Mouse (Mus musculus): ENCODE data around the gene Rhbdl1. TPM values are rescaled to one million over a fixed set of nuclear protein-coding genes. Genes with fewer than 3 reads are reported as not detected.

Rhbdl1 gene
- 1.8 and 2.1 TPM in 2 replicates for polyA plus RNA-seq (2011; ENCODE audit: insufficient read length, low read depth, missing spikeins)

DNA sequence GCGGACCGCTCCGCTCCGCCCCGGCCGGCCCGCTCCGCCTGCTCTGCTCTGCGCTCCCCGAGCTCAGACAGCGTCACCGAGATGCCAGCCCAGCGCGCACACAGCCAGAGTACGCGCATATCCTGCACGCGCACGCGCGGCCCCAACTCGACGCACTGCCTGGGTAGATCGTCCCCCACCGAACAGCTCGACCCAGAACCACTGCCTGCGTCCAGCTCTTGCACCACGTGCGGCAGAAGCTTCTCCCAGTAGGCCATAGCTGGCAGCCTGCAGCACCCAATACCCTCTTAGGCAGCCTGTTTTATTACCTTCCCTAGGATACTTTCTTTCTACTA is at the start of gene Rhbdl1:
TSS of gene Rhbdl1 (minus strand) at position 220 of the 335 bp plus-strand sequence.
- TF ChIP-seq CTCF (IDR thresholded peaks at IDR 0.05; ENCODE audit: borderline replicate concordance, insufficient read depth, low read length) (no peak), POLR2A (IDR thresholded peaks at IDR 0.05; ENCODE audit: low read depth, low read length) (peak; percentile 63)
- Histone ChIP-seq H3K27ac (ENCODE audit: insufficient read depth, low read length) (no peak within 1 kb of the TSS), H3K4me3 (ENCODE audit: insufficient read depth, low read length) (0 out of 2 replicates have a peak within 1 kb of the TSS, but pooled peaks have one; percentile 3), H3K4me1 (ENCODE audit: control insufficient read depth, insufficient read depth, low read length) (peaks cover 12% of the 10 kb centered on the region)

DNA sequence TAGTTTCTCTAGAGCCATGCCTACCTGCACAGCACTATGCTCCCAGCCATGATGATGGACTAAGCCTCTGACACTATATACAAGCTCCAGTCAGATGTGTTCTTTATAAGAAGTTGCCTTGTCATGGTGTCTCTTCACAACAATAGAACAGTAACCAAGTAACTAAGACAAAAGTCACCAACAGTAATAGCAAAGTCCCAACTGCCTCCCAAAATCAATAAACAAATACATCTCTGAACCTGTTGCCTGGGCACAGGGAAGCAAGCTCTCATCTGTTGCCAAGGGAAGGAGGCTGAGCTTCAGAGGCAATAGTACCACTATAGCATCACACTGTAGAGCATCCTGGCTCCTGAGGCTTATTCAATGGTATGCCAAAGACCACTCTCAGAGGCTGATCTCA is 49.7 kb upstream of the Rhbdl1 start:
- no peak overlapping the region for H3K4me3 ChIP-seq (ENCODE audit: insufficient read depth, low read length)
- H3K4me1 ChIP-seq (ENCODE audit: control insufficient read depth, insufficient read depth, low read length) = no peaks in the 10 kb centered on the region
- TF ChIP-seq POLR2A (IDR thresholded peaks at IDR 0.05; ENCODE audit: low read depth, low read length) (no peak), CTCF (IDR thresholded peaks at IDR 0.05; ENCODE audit: borderline replicate concordance, insufficient read depth, low read length) (no peak)
- H3K27ac ChIP-seq (ENCODE audit: insufficient read depth, low read length) = no peak overlapping the region

DNA sequence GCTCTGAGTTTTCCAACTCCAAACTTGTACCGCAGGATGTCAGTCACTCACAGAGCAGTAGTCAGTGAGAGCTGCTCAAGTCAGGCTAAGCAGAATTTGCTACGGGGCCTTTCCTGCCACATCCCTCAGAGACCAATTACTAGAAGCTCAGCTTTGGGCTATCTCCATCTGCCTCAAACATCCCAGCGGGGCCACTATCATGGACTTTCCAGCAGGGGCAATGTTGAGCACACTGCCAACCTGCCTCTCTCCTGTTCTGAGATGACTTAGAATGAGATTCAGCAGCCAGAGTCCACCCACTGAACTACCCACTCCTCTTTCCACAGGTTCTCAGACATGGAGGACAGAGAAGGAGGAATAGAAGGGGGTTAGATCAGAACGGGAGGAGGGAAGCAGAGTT is 48.5 kb upstream of the Rhbdl1 start:
- H3K4me1 ChIP-seq (ENCODE audit: control insufficient read depth, insufficient read depth, low read length) = no peaks in the 10 kb centered on the region
- no peak overlapping the region for H3K27ac ChIP-seq (ENCODE audit: insufficient read depth, low read length)
- TF ChIP-seq POLR2A (IDR thresholded peaks at IDR 0.05; ENCODE audit: low read depth, low read length) (no peak), CTCF (IDR thresholded peaks at IDR 0.05; ENCODE audit: borderline replicate concordance, insufficient read depth, low read length) (no peak)
- no peak overlapping the region for H3K4me3 ChIP-seq (ENCODE audit: insufficient read depth, low read length)

DNA sequence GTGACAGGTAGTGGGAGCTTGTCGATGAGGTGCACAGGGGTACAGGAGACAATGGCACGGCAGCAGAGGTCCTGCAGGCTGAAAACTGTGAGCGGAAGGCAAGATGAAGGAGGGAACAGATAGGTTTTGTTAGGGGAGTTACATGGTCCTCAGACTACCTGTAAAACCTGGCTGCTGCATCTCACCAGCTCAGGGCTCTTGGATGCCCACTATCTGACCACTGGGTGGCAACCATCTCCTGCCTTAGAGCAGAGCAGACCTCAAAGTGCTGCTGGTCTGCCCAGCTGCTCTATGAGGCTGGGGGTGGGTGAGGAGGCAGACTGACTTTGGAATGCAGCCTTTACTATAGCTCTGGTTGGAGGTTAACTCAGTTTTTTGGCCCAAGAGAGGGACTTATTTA is 46.7 kb upstream of the Rhbdl1 start:
- TF ChIP-seq CTCF (IDR thresholded peaks at IDR 0.05; ENCODE audit: borderline replicate concordance, insufficient read depth, low read length) (no peak), POLR2A (IDR thresholded peaks at IDR 0.05; ENCODE audit: low read depth, low read length) (no peak)
- H3K4me1 ChIP-seq (ENCODE audit: control insufficient read depth, insufficient read depth, low read length) = no peaks in the 10 kb centered on the region
- no peak overlapping the region for H3K27ac ChIP-seq (ENCODE audit: insufficient read depth, low read length)
- H3K4me3 ChIP-seq (ENCODE audit: insufficient read depth, low read length) = no peak overlapping the region

DNA sequence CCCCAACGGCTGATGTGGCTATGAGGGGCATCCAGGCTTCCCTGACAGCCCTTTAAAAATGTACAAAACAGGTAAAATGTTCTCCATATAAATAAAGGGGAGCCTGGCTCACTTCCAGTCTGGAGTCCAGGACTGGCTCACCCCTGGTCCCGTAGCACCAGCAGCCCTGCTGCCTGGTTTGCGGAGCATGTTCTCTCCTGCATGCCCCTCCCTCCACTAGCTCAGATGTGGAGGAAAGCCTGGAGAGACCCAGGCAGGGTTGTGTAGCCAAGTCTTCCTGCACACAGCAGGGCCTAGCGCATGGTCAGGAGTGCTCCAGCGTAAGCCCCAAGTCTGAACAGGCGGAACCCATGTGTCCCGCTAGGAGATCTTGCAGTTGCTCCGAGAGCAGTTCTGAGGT is 46.2 kb upstream of the Rhbdl1 start:
- H3K4me1 ChIP-seq (ENCODE audit: control insufficient read depth, insufficient read depth, low read length) = no peaks in the 10 kb centered on the region
- no peak overlapping the region for H3K27ac ChIP-seq (ENCODE audit: insufficient read depth, low read length)
- TF ChIP-seq POLR2A (IDR thresholded peaks at IDR 0.05; ENCODE audit: low read depth, low read length) (no peak), CTCF (IDR thresholded peaks at IDR 0.05; ENCODE audit: borderline replicate concordance, insufficient read depth, low read length) (no peak)
- H3K4me3 ChIP-seq (ENCODE audit: insufficient read depth, low read length) = no peak overlapping the region

DNA sequence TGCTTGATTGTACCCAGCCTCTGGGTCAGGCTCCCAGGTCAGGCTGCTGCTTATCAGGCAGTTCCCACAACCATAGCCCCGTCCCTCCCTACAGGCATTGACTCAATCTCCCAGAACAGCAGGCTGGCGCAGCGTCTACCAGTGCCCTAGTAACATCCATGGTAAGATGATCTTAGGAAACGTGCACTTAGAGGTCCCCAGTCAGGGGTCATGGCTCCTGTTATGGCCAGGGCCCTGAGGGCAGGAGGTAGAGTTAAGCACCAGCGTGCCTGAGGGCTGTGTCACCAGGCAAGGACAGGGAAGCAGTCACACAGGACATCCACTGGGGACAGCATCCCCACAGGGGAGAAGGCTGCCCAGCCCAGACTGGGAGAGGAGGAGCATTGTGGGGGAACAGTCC is 45.2 kb upstream of the Rhbdl1 start:
- H3K4me3 ChIP-seq (ENCODE audit: insufficient read depth, low read length) = no peak overlapping the region
- TF ChIP-seq CTCF (IDR thresholded peaks at IDR 0.05; ENCODE audit: borderline replicate concordance, insufficient read depth, low read length) (no peak), POLR2A (IDR thresholded peaks at IDR 0.05; ENCODE audit: low read depth, low read length) (no peak)
- H3K27ac ChIP-seq (ENCODE audit: insufficient read depth, low read length) = no peak overlapping the region
- H3K4me1 ChIP-seq (ENCODE audit: control insufficient read depth, insufficient read depth, low read length) = no peaks in the 10 kb centered on the region

DNA sequence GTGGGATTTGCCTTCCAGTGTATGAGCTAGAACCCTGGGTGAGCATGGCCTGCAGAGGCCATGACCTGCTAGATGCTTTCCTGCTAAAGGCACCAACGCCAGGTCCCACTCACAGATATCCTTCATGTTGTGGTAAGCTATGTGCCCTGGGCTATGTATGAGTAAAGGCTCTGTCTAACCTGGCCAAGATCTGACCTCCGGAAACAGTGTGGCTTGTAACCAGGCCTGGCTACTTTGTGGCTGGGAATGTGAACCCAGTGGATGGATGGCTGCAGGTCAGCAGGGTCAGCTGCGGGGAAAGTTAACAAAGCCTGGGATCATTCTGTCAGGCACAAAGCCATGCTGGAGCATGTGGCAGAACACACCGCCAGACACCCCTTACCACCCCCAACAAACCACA is 44.6 kb upstream of the Rhbdl1 start:
- Histone ChIP-seq H3K27ac (ENCODE audit: insufficient read depth, low read length) (no peak overlapping the region), H3K4me3 (ENCODE audit: insufficient read depth, low read length) (no peak overlapping the region), H3K4me1 (ENCODE audit: control insufficient read depth, insufficient read depth, low read length) (no peaks in the 10 kb centered on the region)
- TF ChIP-seq CTCF (IDR thresholded peaks at IDR 0.05; ENCODE audit: borderline replicate concordance, insufficient read depth, low read length) = no peak
- TF ChIP-seq POLR2A (IDR thresholded peaks at IDR 0.05; ENCODE audit: low read depth, low read length) = no peak

DNA sequence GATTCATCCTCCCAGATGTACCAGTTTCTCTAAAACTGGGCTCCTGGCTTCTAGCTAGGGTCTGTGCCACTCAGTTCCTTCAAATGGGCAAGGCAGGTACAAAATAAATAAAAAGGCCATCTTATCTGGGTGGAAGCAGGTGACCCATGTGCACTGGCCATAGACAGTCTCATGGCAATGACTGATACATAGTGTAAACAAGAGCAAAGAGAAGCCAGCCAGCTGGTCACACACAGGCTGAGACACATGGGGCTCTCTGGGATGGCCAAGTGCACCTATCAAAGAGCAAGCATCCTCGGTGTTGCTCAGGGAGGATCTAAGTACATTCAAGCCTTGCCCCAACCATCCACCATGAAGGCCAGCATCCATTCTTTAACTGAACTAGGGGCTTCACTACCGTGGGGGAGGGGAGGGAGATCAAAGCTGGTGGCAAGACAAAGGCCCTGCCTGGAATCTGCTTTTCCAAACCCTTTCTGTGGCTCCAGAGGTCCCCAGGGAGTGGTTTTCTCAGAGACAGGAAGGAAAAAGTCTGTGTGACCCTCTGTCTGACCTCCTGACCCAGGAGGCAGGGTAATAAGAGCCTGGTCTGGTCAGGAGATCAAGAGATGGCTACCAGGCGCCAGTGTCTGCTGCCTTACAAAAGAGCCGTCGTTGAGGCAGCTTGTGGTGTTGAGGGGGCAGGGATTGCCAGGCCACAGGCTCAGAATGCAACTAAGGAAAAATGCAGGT is 44.0 kb upstream of the Rhbdl1 start:
- TF ChIP-seq CTCF (IDR thresholded peaks at IDR 0.05; ENCODE audit: borderline replicate concordance, insufficient read depth, low read length) = no peak
- no peak for TF ChIP-seq POLR2A (IDR thresholded peaks at IDR 0.05; ENCODE audit: low read depth, low read length)
- Histone ChIP-seq H3K27ac (ENCODE audit: insufficient read depth, low read length) (no peak overlapping the region), H3K4me1 (ENCODE audit: control insufficient read depth, insufficient read depth, low read length) (no peaks in the 10 kb centered on the region), H3K4me3 (ENCODE audit: insufficient read depth, low read length) (no peak overlapping the region)

DNA sequence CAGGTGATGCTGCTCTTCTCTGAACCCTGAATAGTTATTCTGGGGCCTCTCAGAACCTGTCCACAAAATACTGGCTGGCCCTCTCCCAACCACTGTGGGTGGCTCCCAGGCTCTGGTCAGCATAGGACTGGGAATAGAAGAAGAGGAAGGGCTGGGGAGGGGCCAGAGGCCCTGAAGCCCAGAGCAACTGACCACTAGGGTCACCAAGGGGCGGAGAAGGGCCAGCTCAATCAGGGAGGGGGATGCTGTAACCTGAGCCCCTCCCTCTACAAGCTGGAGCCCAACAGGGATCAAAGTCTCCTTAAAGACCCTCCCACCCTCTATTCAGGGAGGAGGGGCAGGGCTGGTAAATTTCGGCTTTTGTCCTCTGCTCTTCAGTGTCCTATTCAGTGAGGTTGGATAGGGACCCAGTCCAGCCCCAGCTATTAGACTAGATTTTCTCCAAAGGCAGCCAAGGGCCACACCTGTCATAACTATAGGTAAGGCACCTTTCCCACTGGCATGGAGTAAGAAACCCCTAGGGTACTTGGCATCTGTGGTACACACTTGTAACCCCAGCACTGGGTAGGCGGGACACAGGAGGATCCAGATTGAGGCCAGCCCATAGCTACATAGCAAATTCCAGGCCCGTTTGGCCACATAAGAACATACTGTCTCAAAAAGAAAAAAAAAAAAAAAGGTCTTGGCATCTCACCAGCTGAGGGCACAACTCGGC is 43.3 kb upstream of the Rhbdl1 start, which contains the start of gene Wfikkn1:
TSS of gene Wfikkn1 (minus strand) at position 663 of the 715 bp plus-strand sequence.
- Histone ChIP-seq H3K4me3 (ENCODE audit: insufficient read depth, low read length) (no peak within 1 kb of the TSS), H3K4me1 (ENCODE audit: control insufficient read depth, insufficient read depth, low read length) (no peaks in the 10 kb centered on the region), H3K27ac (ENCODE audit: insufficient read depth, low read length) (no peak within 1 kb of the TSS)
- no peak for TF ChIP-seq POLR2A (IDR thresholded peaks at IDR 0.05; ENCODE audit: low read depth, low read length)
- no peak for TF ChIP-seq CTCF (IDR thresholded peaks at IDR 0.05; ENCODE audit: borderline replicate concordance, insufficient read depth, low read length)

DNA sequence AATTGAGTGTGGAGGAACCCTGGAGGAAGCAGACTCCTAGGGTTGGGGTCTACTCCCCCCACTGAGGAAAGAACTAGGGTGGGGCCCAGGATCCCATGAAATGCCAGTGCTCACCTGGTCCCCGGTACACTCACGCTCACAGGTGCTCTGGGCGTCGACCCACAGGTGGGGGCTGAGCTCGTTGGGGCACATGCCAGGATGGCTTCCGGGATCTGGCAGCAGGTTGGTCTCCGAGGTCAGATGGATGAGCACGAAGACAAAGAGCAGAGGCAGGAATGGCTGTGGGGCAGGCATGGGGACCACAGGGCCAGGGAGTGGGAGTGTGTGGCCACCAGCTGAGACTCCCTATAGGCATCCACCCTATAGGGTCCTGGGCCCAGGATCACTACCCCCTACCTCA is 42.7 kb upstream of the Rhbdl1 start:
- no peak overlapping the region for H3K27ac ChIP-seq (ENCODE audit: insufficient read depth, low read length)
- TF ChIP-seq CTCF (IDR thresholded peaks at IDR 0.05; ENCODE audit: borderline replicate concordance, insufficient read depth, low read length) (no peak), POLR2A (IDR thresholded peaks at IDR 0.05; ENCODE audit: low read depth, low read length) (no peak)
- H3K4me3 ChIP-seq (ENCODE audit: insufficient read depth, low read length) = no peak overlapping the region
- H3K4me1 ChIP-seq (ENCODE audit: control insufficient read depth, insufficient read depth, low read length) = no peaks in the 10 kb centered on the region
